Mouse (Mus musculus): ENCODE measurements around the gene Pole4. TPM values are rescaled to one million over a fixed set of nuclear protein-coding genes. Genes with fewer than 3 reads are reported as not detected.

Pole4 gene
- polyA plus RNA-seq, 1 experiment from 2014 or later: 120 TPM

DNA sequence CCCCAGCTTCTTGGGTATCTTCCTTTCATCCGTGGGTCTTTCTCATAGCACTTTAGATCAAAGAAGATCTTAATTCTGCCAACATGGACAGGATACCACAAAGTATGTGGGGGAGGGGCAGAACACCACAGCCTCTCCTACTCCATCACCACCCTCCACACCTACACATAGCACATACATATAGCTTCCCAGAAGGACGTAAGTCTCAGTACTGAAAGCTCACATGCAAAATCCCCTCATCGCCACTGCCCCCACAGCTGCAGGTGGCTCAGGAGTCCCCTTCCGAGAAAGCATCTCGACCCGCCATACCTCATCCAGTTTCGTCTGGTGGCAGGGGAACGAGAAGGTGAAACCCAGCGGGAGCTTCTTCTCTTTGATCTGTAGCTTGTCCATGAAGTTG is 39.4 kb upstream of the Pole4 start:
- H3K4me1 ChIP-seq (ENCODE audit: control insufficient read depth, insufficient read depth, low read length): no peaks in the 10 kb centered on the region
- H3K4me2 ChIP-seq (replicated peaks; ENCODE audit: low read depth, low read length): no peak overlapping the region
- no peaks in the 10 kb centered on the region for H3K27me3 ChIP-seq (ENCODE audit: control insufficient read depth, insufficient read depth, low read length)
- H3K4me3 ChIP-seq (ENCODE audit: low read length): no peak overlapping the region
- WGBS: 81% methylated on average over 9 of the region's 9 CpGs
- no peak overlapping the region for H3K27ac ChIP-seq (ENCODE audit: low read depth, low read length)
- ATAC-seq (ENCODE audit: low FRiP score, low TSS enrichment): no peak
- peaks cover 25% of the 10 kb centered on the region; the same call in 1 of the 2 replicates for H3K36me3 ChIP-seq (ENCODE audit: control insufficient read depth, insufficient read depth, low read length)
- no peak overlapping the region for H3K9ac ChIP-seq (ENCODE audit: low read depth, low read length)
- no peaks in the 10 kb centered on the region for H3K9me3 ChIP-seq (ENCODE audit: control insufficient read depth, low read length)

DNA sequence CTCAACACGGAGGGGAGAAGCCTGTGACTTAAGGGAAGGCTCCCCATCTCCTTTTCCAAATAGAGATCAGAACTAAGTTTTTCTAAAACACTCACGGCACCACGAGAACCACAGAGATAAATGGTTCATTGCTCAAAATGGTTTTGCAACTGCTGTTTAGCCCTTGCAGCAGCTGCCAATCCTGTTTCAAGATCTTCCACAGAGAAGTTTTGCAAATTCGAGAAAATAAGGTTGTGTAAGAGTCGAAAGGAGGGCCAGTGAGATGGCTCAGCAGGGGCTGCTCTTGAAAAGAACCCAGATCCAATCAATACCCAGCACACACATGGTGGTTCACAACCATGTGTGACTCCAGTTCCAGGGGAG is 36.3 kb upstream of the Pole4 start:
- Histone ChIP-seq H3K9ac (ENCODE audit: low read depth, low read length) (no peak overlapping the region), H3K27me3 (ENCODE audit: control insufficient read depth, insufficient read depth, low read length) (no peaks in the 10 kb centered on the region), H3K4me3 (ENCODE audit: low read length) (no peak overlapping the region), H3K9me3 (ENCODE audit: control insufficient read depth, low read length) (no peaks in the 10 kb centered on the region), H3K36me3 (ENCODE audit: control insufficient read depth, insufficient read depth, low read length) (peaks cover 32% of the 10 kb centered on the region), H3K4me1 (ENCODE audit: control insufficient read depth, insufficient read depth, low read length) (no peaks in the 10 kb centered on the region), H3K4me2 (replicated peaks; ENCODE audit: low read depth, low read length) (no peak overlapping the region), H3K27ac (ENCODE audit: low read depth, low read length) (no peak overlapping the region)
- ATAC-seq (ENCODE audit: low FRiP score, low TSS enrichment): no peak
- WGBS: 82% methylated on average over 5 of the region's 5 CpGs

DNA sequence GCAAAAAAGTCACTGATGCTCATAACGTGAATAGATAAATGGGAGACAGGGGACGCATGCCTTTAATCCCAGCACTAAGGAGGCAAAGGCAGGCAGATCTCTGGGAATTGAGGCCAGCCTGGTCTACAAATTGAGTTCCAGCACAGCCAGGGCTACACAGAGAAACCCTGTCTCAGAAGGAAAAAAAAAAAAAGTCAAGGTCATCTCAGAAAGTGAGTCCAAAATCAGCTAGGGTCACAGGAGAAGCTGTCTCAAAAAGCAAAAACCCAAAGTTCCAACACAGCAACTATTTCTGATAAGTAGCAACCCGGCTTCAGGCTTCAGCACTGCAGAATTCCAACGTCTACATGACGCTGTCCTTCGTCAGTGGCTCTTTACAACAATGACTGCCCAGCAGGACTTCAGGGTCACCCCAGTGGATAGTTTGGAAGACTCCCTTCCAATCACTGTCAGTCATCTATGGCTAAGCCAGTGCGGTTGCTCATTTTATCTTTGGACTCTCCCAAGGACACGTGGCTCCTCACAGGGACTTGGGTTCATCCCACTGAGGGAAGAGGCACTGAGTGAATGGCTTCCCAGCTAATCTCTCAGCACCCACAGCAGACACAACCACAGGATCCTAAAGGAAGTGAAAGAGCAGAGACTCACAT is 35.8 kb upstream of the Pole4 start:
- no peak for ATAC-seq (ENCODE audit: low FRiP score, low TSS enrichment)
- WGBS: 86% methylated on average over 8 of the region's 8 CpGs
- Histone ChIP-seq H3K27me3 (ENCODE audit: control insufficient read depth, insufficient read depth, low read length) (no peaks in the 10 kb centered on the region), H3K9me3 (ENCODE audit: control insufficient read depth, low read length) (no peaks in the 10 kb centered on the region), H3K4me3 (ENCODE audit: low read length) (no peak overlapping the region), H3K4me1 (ENCODE audit: control insufficient read depth, insufficient read depth, low read length) (no peaks in the 10 kb centered on the region), H3K27ac (ENCODE audit: low read depth, low read length) (no peak overlapping the region), H3K4me2 (replicated peaks; ENCODE audit: low read depth, low read length) (no peak overlapping the region), H3K36me3 (ENCODE audit: control insufficient read depth, insufficient read depth, low read length) (peaks cover 34% of the 10 kb centered on the region), H3K9ac (ENCODE audit: low read depth, low read length) (no peak overlapping the region)

DNA sequence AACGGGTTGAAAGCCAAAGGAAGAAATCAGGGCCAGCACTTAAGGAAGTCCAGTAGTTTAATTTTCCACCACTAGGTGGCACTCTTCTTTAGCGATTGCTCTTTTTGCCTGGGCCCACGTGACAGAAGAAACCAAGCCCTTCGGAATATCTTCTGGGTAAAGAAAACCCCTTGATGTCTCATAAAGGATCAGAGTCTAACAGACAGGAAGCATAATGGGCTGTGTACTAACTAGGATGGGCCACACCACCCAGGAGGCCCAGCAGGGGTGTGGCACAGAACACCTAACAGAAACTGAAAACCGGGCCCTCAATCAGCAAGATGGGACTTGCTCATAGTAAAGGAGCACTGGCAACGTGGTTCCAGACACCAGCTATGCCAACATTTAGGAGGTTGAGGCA is 35.1 kb upstream of the Pole4 start:
- peaks cover 40% of the 10 kb centered on the region for H3K36me3 ChIP-seq (ENCODE audit: control insufficient read depth, insufficient read depth, low read length)
- no peak overlapping the region for H3K27ac ChIP-seq (ENCODE audit: low read depth, low read length)
- ATAC-seq (ENCODE audit: low FRiP score, low TSS enrichment): peak; percentile 44; the same call in 1 of the 2 replicates
- H3K4me2 ChIP-seq (replicated peaks; ENCODE audit: low read depth, low read length): no peak overlapping the region
- H3K4me3 ChIP-seq (ENCODE audit: low read length): no peak overlapping the region
- H3K9me3 ChIP-seq (ENCODE audit: control insufficient read depth, low read length): no peaks in the 10 kb centered on the region
- 31% methylated on average over 6 of the region's 6 CpGs for WGBS
- H3K4me1 ChIP-seq (ENCODE audit: control insufficient read depth, insufficient read depth, low read length): no peaks in the 10 kb centered on the region
- H3K27me3 ChIP-seq (ENCODE audit: control insufficient read depth, insufficient read depth, low read length): no peaks in the 10 kb centered on the region
- H3K9ac ChIP-seq (ENCODE audit: low read depth, low read length): no peak overlapping the region

DNA sequence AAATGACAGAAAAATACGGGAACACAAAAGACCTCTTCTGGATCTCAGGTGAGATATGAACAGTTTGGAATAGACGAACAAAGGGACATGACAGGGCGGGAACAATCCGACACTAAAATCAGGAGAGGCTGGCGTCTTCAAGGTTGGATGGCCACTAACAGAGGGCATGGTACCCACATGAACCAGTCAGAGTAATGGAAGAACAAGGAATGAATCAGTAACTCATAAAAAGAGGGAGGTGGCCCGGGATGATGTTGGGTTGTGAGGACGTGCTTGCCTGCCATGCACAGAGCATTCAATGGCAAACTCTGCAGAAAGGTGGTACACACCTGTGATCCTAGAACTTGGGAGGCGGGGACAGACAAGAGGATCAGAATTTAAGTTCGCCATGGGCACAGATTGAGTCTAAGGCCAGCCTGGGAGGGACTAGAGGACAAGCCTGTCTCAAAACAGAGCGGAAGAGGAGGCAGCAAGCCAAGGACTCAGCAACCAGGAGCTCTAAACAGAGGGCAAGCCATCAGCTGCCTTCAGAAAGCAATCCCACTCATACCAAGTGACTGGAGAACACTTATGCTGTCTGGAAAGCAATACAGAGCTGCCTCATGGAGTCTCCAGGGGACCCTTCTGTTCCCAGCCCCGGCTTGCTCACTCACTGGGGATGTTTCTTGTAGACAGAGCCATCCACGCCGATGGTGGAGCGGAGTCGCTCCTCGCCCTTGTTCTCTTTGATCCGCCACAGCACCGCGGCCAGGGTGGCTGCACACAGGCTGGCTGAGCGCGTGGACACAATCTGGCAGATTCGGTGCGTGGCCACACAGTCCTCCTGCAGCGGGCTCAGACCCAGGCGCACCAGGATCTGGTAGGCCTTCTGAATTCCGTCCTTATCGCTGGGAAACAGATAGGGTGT is 32.7 kb upstream of the Pole4 start:
- Histone ChIP-seq H3K4me2 (replicated peaks; ENCODE audit: low read depth, low read length) (no peak overlapping the region), H3K36me3 (ENCODE audit: control insufficient read depth, insufficient read depth, low read length) (peaks cover 42% of the 10 kb centered on the region), H3K4me1 (ENCODE audit: control insufficient read depth, insufficient read depth, low read length) (no peaks in the 10 kb centered on the region), H3K9me3 (ENCODE audit: control insufficient read depth, low read length) (no peaks in the 10 kb centered on the region), H3K4me3 (ENCODE audit: low read length) (no peak overlapping the region), H3K9ac (ENCODE audit: low read depth, low read length) (no peak overlapping the region), H3K27me3 (ENCODE audit: control insufficient read depth, insufficient read depth, low read length) (no peaks in the 10 kb centered on the region), H3K27ac (ENCODE audit: low read depth, low read length) (no peak overlapping the region; the same call in 1 of the 2 replicates)
- WGBS: 91% methylated on average over 27 of the region's 27 CpGs
- ATAC-seq (ENCODE audit: low FRiP score, low TSS enrichment): no peak

DNA sequence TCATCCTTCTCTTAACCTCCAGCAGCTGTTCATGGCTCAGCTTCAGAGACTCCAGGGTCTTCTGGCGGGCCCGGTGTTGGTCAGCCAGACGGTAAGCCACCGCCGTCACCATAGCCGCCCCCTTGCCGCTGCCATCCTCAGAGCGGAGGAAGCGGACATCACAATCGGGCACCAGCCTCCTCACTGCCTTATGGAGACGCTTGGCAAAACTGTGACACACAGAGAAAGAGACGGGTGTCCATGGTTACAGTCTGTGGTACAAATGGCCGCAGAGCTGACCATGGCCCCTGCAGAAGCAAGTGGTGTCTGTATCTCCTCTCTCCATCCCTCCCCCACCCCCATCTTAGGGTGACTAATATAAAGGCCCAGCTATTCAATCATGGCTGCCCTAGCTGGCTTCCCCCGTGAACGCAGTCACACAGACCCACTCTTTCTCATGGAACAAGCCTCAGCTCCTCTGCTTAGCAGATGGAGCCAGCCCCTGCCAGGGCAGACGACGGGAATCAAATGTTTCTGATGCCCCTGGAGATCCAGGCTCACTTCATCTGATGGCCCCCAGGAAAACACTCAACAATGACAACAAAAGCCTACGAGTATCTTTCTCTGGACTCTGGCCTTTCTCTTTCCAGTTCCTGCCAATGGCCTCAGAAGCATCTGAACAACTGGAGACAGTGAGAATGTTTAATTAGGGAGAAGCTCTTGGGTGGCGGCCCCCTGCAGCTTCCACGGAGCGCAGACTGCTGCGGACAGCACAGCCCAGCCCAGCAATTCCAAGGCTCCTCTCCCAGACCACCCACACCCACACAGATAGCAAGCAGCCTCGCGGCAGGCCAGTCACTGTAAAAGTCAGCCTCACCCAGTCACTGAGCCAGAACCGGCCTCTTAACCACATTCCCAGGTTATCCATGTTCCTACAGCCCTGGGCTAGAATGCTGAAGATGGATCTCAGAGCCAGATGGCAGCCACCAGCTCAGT is 31.7 kb upstream of the Pole4 start:
- peak; percentile 61; the same call in 1 of the 2 replicates for ATAC-seq (ENCODE audit: low FRiP score, low TSS enrichment)
- Histone ChIP-seq H3K4me2 (replicated peaks; ENCODE audit: low read depth, low read length) (no peak overlapping the region), H3K9me3 (ENCODE audit: control insufficient read depth, low read length) (no peaks in the 10 kb centered on the region), H3K27ac (ENCODE audit: low read depth, low read length) (no peak overlapping the region), H3K9ac (ENCODE audit: low read depth, low read length) (no peak overlapping the region), H3K36me3 (ENCODE audit: control insufficient read depth, insufficient read depth, low read length) (peaks cover 33% of the 10 kb centered on the region), H3K27me3 (ENCODE audit: control insufficient read depth, insufficient read depth, low read length) (no peaks in the 10 kb centered on the region), H3K4me3 (ENCODE audit: low read length) (no peak overlapping the region), H3K4me1 (ENCODE audit: control insufficient read depth, insufficient read depth, low read length) (no peaks in the 10 kb centered on the region)
- WGBS: 85% methylated on average over 25 of the region's 25 CpGs

DNA sequence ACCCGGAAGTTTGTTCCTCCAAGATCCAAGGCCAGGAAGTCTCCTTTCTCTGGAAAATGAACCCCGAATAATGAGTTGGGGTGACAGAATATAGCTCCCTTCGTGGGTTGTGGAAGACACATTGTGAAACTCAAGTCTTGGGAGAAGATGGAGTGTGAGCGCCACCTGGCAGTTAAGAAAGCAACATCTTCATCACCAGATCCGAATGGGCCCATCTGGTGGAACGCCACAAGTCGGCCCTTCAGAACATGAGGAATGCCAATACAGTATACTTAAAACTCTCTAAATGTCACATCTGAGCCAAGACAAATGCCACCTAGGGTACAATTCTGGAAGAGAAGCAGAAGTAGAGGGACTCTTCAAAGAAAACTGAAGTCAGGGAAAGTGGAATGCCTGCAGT is 30.2 kb upstream of the Pole4 start:
- no peak for ATAC-seq (ENCODE audit: low FRiP score, low TSS enrichment)
- Histone ChIP-seq H3K27ac (ENCODE audit: low read depth, low read length) (no peak overlapping the region), H3K4me1 (ENCODE audit: control insufficient read depth, insufficient read depth, low read length) (no peaks in the 10 kb centered on the region), H3K9ac (ENCODE audit: low read depth, low read length) (no peak overlapping the region), H3K27me3 (ENCODE audit: control insufficient read depth, insufficient read depth, low read length) (no peaks in the 10 kb centered on the region), H3K36me3 (ENCODE audit: control insufficient read depth, insufficient read depth, low read length) (peaks cover 44% of the 10 kb centered on the region), H3K4me2 (replicated peaks; ENCODE audit: low read depth, low read length) (no peak overlapping the region), H3K9me3 (ENCODE audit: control insufficient read depth, low read length) (no peaks in the 10 kb centered on the region), H3K4me3 (ENCODE audit: low read length) (no peak overlapping the region)
- 88% methylated on average over 7 of the region's 7 CpGs for WGBS

DNA sequence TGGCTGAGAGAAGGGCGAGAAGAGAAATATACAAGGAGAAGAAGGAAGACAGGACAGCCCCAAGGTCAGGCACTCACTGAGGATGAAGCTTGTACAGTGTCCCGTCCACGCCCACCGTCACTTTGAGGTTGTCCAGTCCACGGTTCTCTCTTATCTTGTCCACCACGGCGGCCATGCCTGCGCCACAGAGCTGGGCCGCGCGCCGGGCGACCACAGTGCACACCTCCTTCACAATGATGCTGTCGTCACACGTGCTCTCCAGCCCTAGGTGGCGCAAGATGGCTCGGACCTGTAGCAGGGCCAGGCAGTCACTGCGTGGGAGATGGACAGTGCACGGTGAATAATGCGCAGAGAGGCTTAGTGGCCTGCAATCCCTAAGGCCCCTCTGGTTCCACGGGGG is 23.5 kb upstream of the Pole4 start:
- no peak for ATAC-seq (ENCODE audit: low FRiP score, low TSS enrichment)
- H3K9me3 ChIP-seq (ENCODE audit: control insufficient read depth, low read length): no peaks in the 10 kb centered on the region
- no peak overlapping the region for H3K4me2 ChIP-seq (replicated peaks; ENCODE audit: low read depth, low read length)
- no peaks in the 10 kb centered on the region for H3K4me1 ChIP-seq (ENCODE audit: control insufficient read depth, insufficient read depth, low read length)
- no peaks in the 10 kb centered on the region for H3K27me3 ChIP-seq (ENCODE audit: control insufficient read depth, insufficient read depth, low read length)
- no peak overlapping the region for H3K4me3 ChIP-seq (ENCODE audit: low read length)
- H3K36me3 ChIP-seq (ENCODE audit: control insufficient read depth, insufficient read depth, low read length): peaks cover 57% of the 10 kb centered on the region
- H3K9ac ChIP-seq (ENCODE audit: low read depth, low read length): no peak overlapping the region
- 93% methylated on average over 21 of the region's 21 CpGs for WGBS
- no peak overlapping the region for H3K27ac ChIP-seq (ENCODE audit: low read depth, low read length)
